Mouse (Mus musculus) heart, adult 2 months (tissue): ENCODE measurements around the gene Zim1. TPM values are rescaled to one million over a fixed set of nuclear protein-coding genes. Genes with fewer than 3 reads are reported as not detected.

Source experiments
- DNase-seq, 2 experiments: peaks; one replicate each; pipeline ENCODE4 v3.0.0; 2021
- H3K27ac ChIP-seq: fragments of 200-600 bp; 2 replicates; pipeline ENCODE4 v1.8.1; 2022
- H3K27me3 ChIP-seq: fragments of 200-500 bp; 2 replicates; pipeline ENCODE4 v1.6.1; 2012; ENCODE audit warnings: mild to moderate bottlenecking, low read length, inconsistent platforms, mixed read lengths; ENCODE audit not compliant: control insufficient read depth, insufficient read depth
- H3K36me3 ChIP-seq: fragments of 200-500 bp; 2 replicates; pipeline ENCODE4 v1.6.1; 2012; ENCODE audit warnings: low read length, inconsistent platforms; ENCODE audit not compliant: control insufficient read depth, insufficient read depth
- H3K4me1 ChIP-seq: fragments of 200-500 bp; 2 replicates; pipeline ENCODE4 v1.6.1; 2011; ENCODE audit warnings: low read length; ENCODE audit not compliant: control insufficient read depth, insufficient read depth
- H3K4me3 ChIP-seq: fragments of 200-600 bp; 2 replicates; pipeline ENCODE4 v1.8.1; 2022
- H3K79me2 ChIP-seq: fragments of 200-500 bp; replicated peaks from 2 replicates; pipeline ENCODE4 v1.6.1; 2012; ENCODE audit warnings: mild to moderate bottlenecking, inconsistent platforms, low read length, moderate library complexity, mixed read lengths; ENCODE audit not compliant: control insufficient read depth, insufficient read depth
- H3K9ac ChIP-seq: fragments of 200-500 bp; 2 replicates; pipeline ENCODE4 v1.6.1; 2012; ENCODE audit warnings: low read depth, mild to moderate bottlenecking, control low read depth, inconsistent platforms, low read length, mixed read lengths
- CTCF ChIP-seq: fragments of 200-600 bp; IDR thresholded peaks from 2 replicates; pipeline ENCODE4 v1.8.1; 2022; ENCODE audit warnings: antibody characterized with exemption, mild to moderate bottlenecking, moderate library complexity
- EP300 ChIP-seq: fragments of 200-500 bp; IDR thresholded peaks from 2 replicates; pipeline ENCODE4 v1.6.1; 2011; ENCODE audit warnings: low read depth, low read length, control low read depth; ENCODE audit not compliant: insufficient read depth
- POLR2A ChIP-seq: fragments of 200-500 bp; IDR thresholded peaks from 2 replicates; pipeline ENCODE4 v1.6.1; 2011; ENCODE audit warnings: mild to moderate bottlenecking, low read depth, low read length, control low read depth; ENCODE audit not compliant: insufficient read depth
- WGBS: fragments of 180-500 bp; shearing (Covaris S2); methylation state at CpG from one replicate; pipeline ENCODE4 v1.1.7; 2018; 5-methylcytosine and 5-hydroxymethylcytosine counted together
- intact Hi-C: fragments of 180-260 bp; cut with DNase I; formaldehyde crosslinking; loops from one replicate; pipeline ENCODE4 v1.15.1; 2025
- polyA plus RNA-seq: library from polyadenylated mRNA; depleted of rRNA; stranded (reverse); fragments of >200 nt; gene quantifications from 2 replicates; pipeline ENCODE4 v1.2.3, GENCODE M21; 2012; rRNA removed
- total RNA-seq, 2 experiments: library from RNA; stranded (reverse); gene quantifications; 2 replicates each; pipeline ENCODE4 v1.2.3; 2021

Gene Zim1
- total and polyA plus RNA-seq, 3 experiments = 0.57 to 4.2 (median 3.8) TPM

GRCm38 (mm10) chr7:6638076-6638475 lies 58.2 kb downstream of the Zim1 start:
- Histone ChIP-seq H3K4me3 (no peak overlapping the region), H3K36me3 (no peaks in the 10 kb centered on the region), H3K9ac (no peak overlapping the region), H3K27me3 (no peaks in the 10 kb centered on the region), H3K4me1 (no peaks in the 10 kb centered on the region), H3K27ac (no peak overlapping the region), H3K79me2 (no peaks in the 10 kb centered on the region)
- TF ChIP-seq POLR2A (no peak), EP300 (no peak), CTCF (no peak)
- no peak for DNase-seq
- intact Hi-C loops = no loop called here
- 93% methylated on average over 4 of the region's 4 CpGs for WGBS

GRCm38 (mm10) chr7:6636741-6637140 lies 59.5 kb downstream of the Zim1 start:
- Histone ChIP-seq H3K36me3 (no peaks in the 10 kb centered on the region), H3K4me3 (no peak overlapping the region), H3K9ac (no peak overlapping the region), H3K27ac (no peak overlapping the region), H3K4me1 (no peaks in the 10 kb centered on the region), H3K27me3 (no peaks in the 10 kb centered on the region), H3K79me2 (no peaks in the 10 kb centered on the region)
- DNase-seq = no peak
- WGBS = 81% methylated on average over 4 of the region's 4 CpGs
- intact Hi-C loops = no loop called here
- TF ChIP-seq EP300 (no peak), POLR2A (no peak), CTCF (no peak)

GRCm38 (mm10) chr7:6635831-6636230 lies 60.4 kb downstream of the Zim1 start:
- no peaks in the 10 kb centered on the region for H3K79me2 ChIP-seq
- WGBS = 63% methylated on average over 3 of the region's 3 CpGs
- H3K27ac ChIP-seq = no peak overlapping the region
- TF ChIP-seq CTCF (no peak), POLR2A (no peak), EP300 (no peak)
- H3K9ac ChIP-seq = no peak overlapping the region
- no peaks in the 10 kb centered on the region for H3K27me3 ChIP-seq
- intact Hi-C loops = no loop called here
- no peaks in the 10 kb centered on the region for H3K4me1 ChIP-seq
- no peak overlapping the region for H3K4me3 ChIP-seq
- DNase-seq = no peak
- no peaks in the 10 kb centered on the region for H3K36me3 ChIP-seq

Other genes with a start within 250 kb of the Zim1 start
- not detected for gene Olfr1336, start 240.3 kb downstream of the Zim1 start, total RNA-seq
- not detected in 2 replicates for gene Olfr1336, start 240.3 kb downstream of the Zim1 start, polyA plus RNA-seq
- not detected for gene Olfr1346, start 229.3 kb downstream of the Zim1 start, total RNA-seq
- not detected in 2 replicates for gene Olfr1346, start 229.3 kb downstream of the Zim1 start, polyA plus RNA-seq
- gene Olfr5, start 209.5 kb downstream of the Zim1 start, total RNA-seq = not detected
- not detected in 2 replicates for gene Olfr5, start 209.5 kb downstream of the Zim1 start, polyA plus RNA-seq
- not detected for gene Olfr1347, start 196.7 kb downstream of the Zim1 start, total RNA-seq
- gene Olfr1347, start 196.7 kb downstream of the Zim1 start, polyA plus RNA-seq = not detected in 2 replicates
- gene Olfr1348, start 187.7 kb downstream of the Zim1 start, total RNA-seq = not detected
- gene Olfr1348, start 187.7 kb downstream of the Zim1 start, polyA plus RNA-seq = not detected in 2 replicates
- gene Olfr1349, start 173.5 kb downstream of the Zim1 start, total RNA-seq = not detected
- gene Olfr1349, start 173.5 kb downstream of the Zim1 start, polyA plus RNA-seq = not detected in 2 replicates
- gene Olfr1350, start 131.6 kb downstream of the Zim1 start, total RNA-seq = not detected
- gene Olfr1350, start 131.6 kb downstream of the Zim1 start, polyA plus RNA-seq = not detected in 2 replicates
- gene Peg3, start 34.0 kb upstream of the Zim1 start, total RNA-seq = 1 to 10 TPM; 5.9 to 8.0 TPM
- 4.3 and 8.2 TPM in 2 replicates for gene Peg3, start 34.0 kb upstream of the Zim1 start, polyA plus RNA-seq
- under 1 TPM in 1 of 2 experiments, not detected in 1; 0.11 TPM for gene Usp29, start 34.1 kb upstream of the Zim1 start, total RNA-seq
- 0.16 and 0.26 TPM in 2 replicates for gene Usp29, start 34.1 kb upstream of the Zim1 start, polyA plus RNA-seq